Comparison of ENCODE assay signal across 7 mouse cellular contexts in genomic region chr5:122707276-122708181, GRCm38 (mm10). TPM values are rescaled to one million over a fixed set of nuclear protein-coding genes. Genes with fewer than 3 reads are reported as not detected.
DNase-seq lines count a peak whose midpoint lies in the region; ATAC-seq and TF ChIP-seq lines count a peak whose summit lies in the region.

Gene P2rx4, plus strand, starts transcription at chr5:122707544.

- no peaks in the 10 kb centered on the region for H3K27me3 ChIP-seq in embryonic facial prominence, embryonic 11.5 days (ENCODE audit: control insufficient read depth, insufficient read depth, low read length)
- H3K27me3 ChIP-seq in kidney, adult 2 months (replicated peaks; ENCODE audit: control insufficient read depth, insufficient read depth, low read length): no peaks in the 10 kb centered on the region
- H3K27me3 ChIP-seq in limb, embryonic 12.5 days: peaks cover 4% of the 10 kb centered on the region; the same call in 1 of the 2 replicates
- H3K27me3 ChIP-seq in midbrain, embryonic 15.5 days (replicated peaks): no peaks in the 10 kb centered on the region
- no peaks in the 10 kb centered on the region for H3K27me3 ChIP-seq in spleen, adult 2 months (ENCODE audit: control insufficient read depth, insufficient read depth, low read length)

- H3K4me2 ChIP-seq in embryonic facial prominence, embryonic 11.5 days (ENCODE audit: low read depth, low read length): peak within 1 kb of the TSS; percentile 82
- H3K4me2 ChIP-seq in limb, embryonic 12.5 days: peak within 1 kb of the TSS; percentile 88
- H3K4me2 ChIP-seq in midbrain, embryonic 15.5 days: peak within 1 kb of the TSS; percentile 93

- TF ChIP-seq CTCF in kidney, adult 2 months (conservative IDR thresholded peaks at IDR 0.05; ENCODE audit: insufficient read depth, insufficient read length, low read depth, low read length): no peak
- TF ChIP-seq CTCF in spleen, adult 2 months (IDR thresholded peaks at IDR 0.05; ENCODE audit: extremely low read depth, insufficient read depth, insufficient read length, insufficient replicate concordance): no peak

- H3K36me3 ChIP-seq in embryonic facial prominence, embryonic 11.5 days (replicated peaks; ENCODE audit: control insufficient read depth, insufficient read depth, low read depth, low read length): no peaks in the 10 kb centered on the region
- H3K36me3 ChIP-seq in kidney, adult 2 months (ENCODE audit: control insufficient read depth, insufficient read depth, low read length): no peaks in the 10 kb centered on the region
- no peaks in the 10 kb centered on the region for H3K36me3 ChIP-seq in limb, embryonic 12.5 days
- no peaks in the 10 kb centered on the region for H3K36me3 ChIP-seq in midbrain, embryonic 15.5 days (replicated peaks)
- H3K36me3 ChIP-seq in spleen, adult 2 months (ENCODE audit: control insufficient read depth, insufficient read depth, low read length): no peaks in the 10 kb centered on the region

- TF ChIP-seq POLR2A in kidney, adult 2 months (IDR thresholded peaks at IDR 0.05; ENCODE audit: low read depth, low read length): peak; percentile 46
- TF ChIP-seq POLR2A in spleen, adult 2 months (IDR thresholded peaks at IDR 0.05; ENCODE audit: low read depth, low read length): peak; percentile 78

- H3K4me1 ChIP-seq in embryonic facial prominence, embryonic 11.5 days (ENCODE audit: control insufficient read depth, insufficient read depth, low read length): no peaks in the 10 kb centered on the region
- H3K4me1 ChIP-seq in kidney, adult 2 months (ENCODE audit: control insufficient read depth, insufficient read depth, low read length): peaks cover 4% of the 10 kb centered on the region; the same call in 1 of the 2 replicates
- H3K4me1 ChIP-seq in limb, embryonic 12.5 days (replicated peaks): peaks cover 5% of the 10 kb centered on the region
- peaks cover 14% of the 10 kb centered on the region for H3K4me1 ChIP-seq in midbrain, embryonic 15.5 days
- H3K4me1 ChIP-seq in spleen, adult 2 months (ENCODE audit: control insufficient read depth, insufficient read depth, insufficient read length): no peaks in the 10 kb centered on the region; the same call in 1 of the 2 replicates

- WGBS in embryonic facial prominence, embryonic 11.5 days: under 1% methylated on average over 63 of the region's 66 CpGs
- under 1% methylated on average over 66 of the region's 66 CpGs for WGBS in kidney, adult 2 months
- WGBS in limb, embryonic 12.5 days: 1% methylated on average over 66 of the region's 66 CpGs
- WGBS in midbrain, embryonic 15.5 days: 1% methylated on average over 66 of the region's 66 CpGs
- 1% methylated on average over 65 of the region's 66 CpGs for WGBS in spleen, adult 2 months

- H3K4me3 ChIP-seq in embryonic facial prominence, embryonic 11.5 days (ENCODE audit: low read depth, low read length): peak within 1 kb of the TSS; percentile 46
- peak within 1 kb of the TSS; percentile 78 for H3K4me3 ChIP-seq in kidney, adult 2 months (ENCODE audit: insufficient read depth, low read depth, low read length)
- peak within 1 kb of the TSS; percentile 68 for H3K4me3 ChIP-seq in limb, embryonic 12.5 days (replicated peaks)
- peak within 1 kb of the TSS; percentile 62 for H3K4me3 ChIP-seq in midbrain, embryonic 15.5 days
- H3K4me3 ChIP-seq in spleen, adult 2 months (ENCODE audit: extremely low read depth, insufficient read depth, insufficient read length): peak within 1 kb of the TSS; percentile 76

- peak; percentile 70 for ATAC-seq in embryonic facial prominence, embryonic 11.5 days (replicated peaks; ENCODE audit: insufficient number of reproducible peaks, low FRiP score, low TSS enrichment, low read depth)
- peak; percentile 84 for ATAC-seq in limb, embryonic 12.5 days (ENCODE audit: insufficient number of reproducible peaks, insufficient read depth, low FRiP score, low TSS enrichment, low read depth)
- peak; percentile 94 for ATAC-seq in midbrain, embryonic 15.5 days (replicated peaks)

- DNase-seq in adrenal gland, postnatal 14 days: peak; percentile 91
- peak; percentile 77 for DNase-seq in embryonic facial prominence, embryonic 11.5 days (ENCODE audit: low spot score)
- DNase-seq in heart, adult 11 months: peak; percentile 99
- DNase-seq in kidney, adult 2 months: peak; percentile 90
- peak; percentile 75 to 87 for DNase-seq in spleen, adult 2 months (ENCODE audit: low read depth in 1 of 2, low spot score in 2 of 2)

- H3K27ac ChIP-seq in embryonic facial prominence, embryonic 11.5 days (replicated peaks; ENCODE audit: low read depth, low read length): 0 out of 2 replicates have a peak within 1 kb of the TSS, but pooled peaks have one; percentile 1
- H3K27ac ChIP-seq in kidney, adult 2 months (ENCODE audit: insufficient read depth, low read depth, low read length): peak within 1 kb of the TSS; percentile 69
- H3K27ac ChIP-seq in limb, embryonic 12.5 days: peak within 1 kb of the TSS; percentile 62
- H3K27ac ChIP-seq in midbrain, embryonic 15.5 days: peak within 1 kb of the TSS; percentile 89
- H3K27ac ChIP-seq in spleen, adult 2 months (ENCODE audit: insufficient read depth, low read length): peak within 1 kb of the TSS; percentile 95

- peak within 1 kb of the TSS; percentile 57 for H3K9ac ChIP-seq in embryonic facial prominence, embryonic 11.5 days (replicated peaks; ENCODE audit: low read length)
- H3K9ac ChIP-seq in limb, embryonic 12.5 days (replicated peaks): peak within 1 kb of the TSS; percentile 68
- peak within 1 kb of the TSS; percentile 87 for H3K9ac ChIP-seq in midbrain, embryonic 15.5 days

- H3K9me3 ChIP-seq in embryonic facial prominence, embryonic 11.5 days (replicated peaks; ENCODE audit: control insufficient read depth, low read length): no peaks in the 10 kb centered on the region
- no peaks in the 10 kb centered on the region for H3K9me3 ChIP-seq in limb, embryonic 12.5 days
- H3K9me3 ChIP-seq in midbrain, embryonic 15.5 days: no peaks in the 10 kb centered on the region

RNA-seq across cellular contexts. Expression of gene P2rx4, which starts in this region (rescaled TPM):
- 33.2 and 34.9 TPM in 2 replicates for total RNA-seq in adrenal gland, postnatal 14 days (2021)
- 4.9 and 6.9 TPM in 2 replicates for polyA plus RNA-seq in embryonic facial prominence, embryonic 11.5 days (2014; fragmentation: Nextera tagmentation; extraction: Ambion mirVana)
- 81.6 and 87.7 TPM in 2 replicates for polyA plus RNA-seq in kidney, adult 2 months (2012; rRNA removed)
- 6.8 and 7.0 TPM in 2 replicates for polyA plus RNA-seq in limb, embryonic 12.5 days (2016; fragmentation: Nextera tagmentation; extraction: Ambion mirVana)
- 14.5 and 14.7 TPM in 2 replicates for polyA plus RNA-seq in midbrain, embryonic 15.5 days (2015; fragmentation: Nextera tagmentation; extraction: Ambion mirVana)
- polyA plus RNA-seq in spleen, adult 2 months (2012; rRNA removed): 58.3 and 59.2 TPM in 2 replicates

Comparison
In these comparisons a context has a peak if more than half of its experiments do, and no peak if none do; other contexts are left out.
1. Peak in every context shown above with its lines: DNase-seq, ATAC-seq, H3K4me3 ChIP-seq and H3K27ac ChIP-seq.
2. H3K27ac ChIP-seq: peak in every context shown above with its lines; median percentile 95 in spleen, adult 2 months; 89 in midbrain, embryonic 15.5 days; 69 in kidney, adult 2 months; 62 in limb, embryonic 12.5 days; 1 in embryonic facial prominence, embryonic 11.5 days.